Mouse (Mus musculus) cortical plate, adult 2 months (tissue): Measurements from ENCODE around the gene Dapk3. TPM values are rescaled to one million over a fixed set of nuclear protein-coding genes. Genes with fewer than 3 reads are reported as not detected.

ENCODE experiments used
- H3K27ac ChIP-seq: fragments of 200-500 bp; 2 replicates; pipeline ENCODE4 v1.5.1; 2012; ENCODE audit warnings: low read length, control low read depth, inconsistent platforms; ENCODE audit not compliant: insufficient read depth
- H3K4me1 ChIP-seq: fragments of 200-500 bp; 2 replicates; pipeline ENCODE4 v1.6.1; 2011; ENCODE audit warnings: low read length; ENCODE audit not compliant: control insufficient read depth, insufficient read depth
- H3K4me3 ChIP-seq: fragments of 200-500 bp; 2 replicates; pipeline ENCODE4 v1.5.1; 2011; ENCODE audit warnings: mild to moderate bottlenecking, low read length, control low read depth; ENCODE audit not compliant: insufficient read depth
- CTCF ChIP-seq: fragments of 200-500 bp; IDR thresholded peaks from 2 replicates; pipeline ENCODE4 v1.5.1; 2011; ENCODE audit warnings: mild to moderate bottlenecking, control low read depth, low read length; ENCODE audit not compliant: insufficient read depth; ENCODE audit errors: extremely low read depth
- POLR2A ChIP-seq: fragments of 200-500 bp; IDR thresholded peaks from 2 replicates; pipeline ENCODE4 v1.6.1; 2011; ENCODE audit warnings: mild to moderate bottlenecking, low read length, control low read depth; ENCODE audit not compliant: insufficient read depth; ENCODE audit errors: extremely low read depth
- polyA plus RNA-seq: library from polyadenylated mRNA; depleted of rRNA; stranded (reverse); fragments of >200 nt; gene quantifications from 2 replicates; pipeline ENCODE4 v1.2.3, GENCODE M21; 2012

The Dapk3 gene
- polyA plus RNA-seq, 1 experiment, result 71.2 TPM

GRCm38 (mm10) chr10:81145307-81145706 is 37.5 kb upstream of the Dapk3 start:
- H3K4me3 ChIP-seq, result no peak overlapping the region
- H3K27ac ChIP-seq, result no peak overlapping the region
- no peak for TF ChIP-seq CTCF
- no peak for TF ChIP-seq POLR2A
- peaks cover 3% of the 10 kb centered on the region; the same call in 1 of the 2 replicates for H3K4me1 ChIP-seq

GRCm38 (mm10) chr10:81145778-81146177 is 37.0 kb upstream of the Dapk3 start:
- H3K4me3 ChIP-seq, result no peak overlapping the region
- H3K4me1 ChIP-seq, result peaks cover 3% of the 10 kb centered on the region; the same call in 1 of the 2 replicates
- H3K27ac ChIP-seq, result no peak overlapping the region
- TF ChIP-seq CTCF, result no peak
- no peak for TF ChIP-seq POLR2A

- Histone ChIP-seq H3K27ac (no peak overlapping the region), H3K4me3 (no peak overlapping the region), H3K4me1 (peaks cover 3% of the 10 kb centered on the region; the same call in 1 of the 2 replicates)
- TF ChIP-seq CTCF, result no peak
- TF ChIP-seq POLR2A, result no peak
Observed at GRCm38 (mm10) chr10:81146296-81146695, 36.5 kb upstream of the Dapk3 start.

- no peak overlapping the region for H3K27ac ChIP-seq
- TF ChIP-seq POLR2A, result no peak
- H3K4me3 ChIP-seq, result no peak overlapping the region
- no peaks in the 10 kb centered on the region for H3K4me1 ChIP-seq
Observed at GRCm38 (mm10) chr10:81151261-81151660, 31.5 kb upstream of the Dapk3 start.

- Histone ChIP-seq H3K4me3 (no peak overlapping the region), H3K4me1 (no peaks in the 10 kb centered on the region), H3K27ac (no peak overlapping the region)
- TF ChIP-seq CTCF (no peak), POLR2A (0 out of 2 replicates have a peak, but pooled peaks have one; percentile 6)
Observed at GRCm38 (mm10) chr10:81152609-81153008, 30.2 kb upstream of the Dapk3 start.

- no peaks in the 10 kb centered on the region for H3K4me1 ChIP-seq
- no peak for TF ChIP-seq POLR2A
- no peak for TF ChIP-seq CTCF
- H3K27ac ChIP-seq, result peak overlapping the region; percentile 75; the same call in 1 of the 2 replicates
- H3K4me3 ChIP-seq, result no peak overlapping the region
Observed at GRCm38 (mm10) chr10:81154313-81154712, 28.5 kb upstream of the Dapk3 start.

GRCm38 (mm10) chr10:81154736-81155135 is 28.1 kb upstream of the Dapk3 start:
- Histone ChIP-seq H3K27ac (peak overlapping the region; percentile 75), H3K4me3 (no peak overlapping the region), H3K4me1 (no peaks in the 10 kb centered on the region)
- TF ChIP-seq POLR2A (no peak), CTCF (no peak)

GRCm38 (mm10) chr10:81161602-81162317 is 21.0 kb upstream of the Dapk3 start:
- peaks cover 2% of the 10 kb centered on the region; the same call in 1 of the 2 replicates for H3K4me1 ChIP-seq

GRCm38 (mm10) chr10:81162318-81162652 is 20.5 kb upstream of the Dapk3 start:
- no peak overlapping the region for H3K4me3 ChIP-seq
- no peak overlapping the region for H3K27ac ChIP-seq
- H3K4me1 ChIP-seq, result peaks cover 3% of the 10 kb centered on the region; the same call in 1 of the 2 replicates
- TF ChIP-seq CTCF (no peak), POLR2A (no peak)

More at GRCm38 (mm10) chr10:81161602-81162317, 21.0 kb upstream of the Dapk3 start:
- Histone ChIP-seq H3K4me3 (no peak overlapping the region), H3K27ac (no peak overlapping the region)
- TF ChIP-seq CTCF (no peak), POLR2A (no peak)

GRCm38 (mm10) chr10:81165118-81165517 is 17.7 kb upstream of the Dapk3 start:
- Histone ChIP-seq H3K27ac (no peak overlapping the region), H3K4me1 (peaks cover 3% of the 10 kb centered on the region; the same call in 1 of the 2 replicates), H3K4me3 (no peak overlapping the region)
- no peak for TF ChIP-seq POLR2A
- no peak for TF ChIP-seq CTCF
